ENCODE assay signal across 8 mouse cellular contexts in the genomic region with DNA sequence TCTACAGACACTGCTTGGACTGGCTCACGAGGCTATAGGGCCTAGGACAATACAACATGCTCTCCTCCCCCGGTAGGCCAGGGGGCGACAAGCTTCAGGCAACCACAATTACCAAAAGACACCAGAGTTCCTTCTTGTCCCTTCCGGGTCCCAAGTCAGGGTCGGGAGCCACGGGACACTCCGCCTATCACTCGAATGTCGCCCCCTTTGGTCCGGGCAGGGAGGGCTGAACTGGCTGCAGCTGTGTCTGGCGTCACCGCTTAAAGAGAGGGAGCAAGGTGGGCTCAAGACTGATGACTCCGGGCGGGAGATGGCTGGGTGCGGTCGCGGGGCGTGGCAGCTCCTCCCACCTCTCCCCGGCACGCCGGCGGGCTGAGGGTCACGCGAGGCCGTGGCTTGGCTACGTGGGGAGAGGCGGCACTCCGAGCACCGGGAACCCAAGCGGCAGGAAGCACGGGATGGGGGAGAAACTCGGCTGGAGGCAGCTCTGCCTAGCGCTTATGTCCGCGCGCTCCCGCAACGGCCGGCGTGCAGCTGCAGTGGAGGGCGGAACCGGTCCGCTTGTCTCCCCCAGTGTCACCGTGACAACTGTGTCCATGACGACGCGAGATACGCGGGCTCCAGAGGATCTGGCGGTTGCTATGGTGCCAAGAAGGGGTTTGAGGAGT. TPM values are rescaled to one million over a fixed set of nuclear protein-coding genes. Genes with fewer than 3 reads are reported as not detected.
DNase-seq lines count a peak whose midpoint lies in the region; ATAC-seq lines count a peak whose summit lies in the region.

TSS of gene Pnma1 (minus strand) at position 536 of the 668 bp plus-strand sequence.

- peak; percentile 86 for DNase-seq in adrenal gland, postnatal 14 days
- DNase-seq in embryo, embryonic 11 days: peak; percentile 93
- DNase-seq in gastrocnemius, postnatal 25 days: peak; percentile 63
- peak; percentile 88 to 91 for DNase-seq in left cerebral cortex, postnatal 14 days (ENCODE audit: low spot score in 2 of 2)
- DNase-seq in right cerebral cortex, postnatal 10 days (ENCODE audit: low spot score in 2 of 2): peak; percentile 94 to 95
- peak; percentile 76 for DNase-seq in yolk sac, embryonic 10.5 days (ENCODE audit: low spot score)

- ATAC-seq in inflammation-experienced regulatory T-cells, adult 6 months: peak; percentile 63
- peak; percentile 58 for ATAC-seq in megakaryocyte progenitor cell, adult 5-6 weeks (replicated peaks; ENCODE audit: poor library complexity)

- intact Hi-C loops in left cerebral cortex, postnatal 14 days (cut with DNase I): no loop called here

RNA-seq across cellular contexts. Expression of gene Pnma1, which starts in this region (rescaled TPM):
- total RNA-seq in adrenal gland, postnatal 14 days (2021): 0.30 and 0.44 TPM in 2 replicates
- total RNA-seq in gastrocnemius, postnatal 25 days (2021): under 1 TPM; 0.10 to 0.24 TPM
- polyA plus RNA-seq in inflammation-experienced regulatory T-cells, adult 6 months (2017; shearing (Covaris generic)): under 1 TPM in 2 of 3 experiments, not detected in 1; 0.40 to 0.44 TPM
- total RNA-seq in left cerebral cortex, postnatal 14 days (2021): 1 to 10 TPM; 5.8 to 6.8 TPM
- 0.15 TPM in 2 replicates for total RNA-seq in megakaryocyte progenitor cell, adult 5-6 weeks (2015)
- 0.24 and 0.62 TPM in 2 replicates for total RNA-seq in megakaryocyte progenitor cell, adult 5-6 weeks (2017)

Comparison
In these comparisons a context has a peak if more than half of its experiments do, and no peak if none do; other contexts are left out.
1. Peak in every context shown above with its lines: DNase-seq and ATAC-seq.
2. Peak in DNase-seq in adrenal gland, postnatal 14 days; RNA of the gene not detected or under 1 TPM.
3. Peak in DNase-seq in gastrocnemius, postnatal 25 days; RNA of the gene not detected or under 1 TPM.
4. Peak in ATAC-seq in inflammation-experienced regulatory T-cells, adult 6 months; RNA of the gene not detected or under 1 TPM.
5. Peak in ATAC-seq in megakaryocyte progenitor cell, adult 5-6 weeks; RNA of the gene not detected or under 1 TPM.